Mouse (Mus musculus): ENCODE data around the gene Sp2.
A peak's percentile ranks its signal among the peaks of the same experiment; 100 is the strongest.

Gene Sp2

DNA sequence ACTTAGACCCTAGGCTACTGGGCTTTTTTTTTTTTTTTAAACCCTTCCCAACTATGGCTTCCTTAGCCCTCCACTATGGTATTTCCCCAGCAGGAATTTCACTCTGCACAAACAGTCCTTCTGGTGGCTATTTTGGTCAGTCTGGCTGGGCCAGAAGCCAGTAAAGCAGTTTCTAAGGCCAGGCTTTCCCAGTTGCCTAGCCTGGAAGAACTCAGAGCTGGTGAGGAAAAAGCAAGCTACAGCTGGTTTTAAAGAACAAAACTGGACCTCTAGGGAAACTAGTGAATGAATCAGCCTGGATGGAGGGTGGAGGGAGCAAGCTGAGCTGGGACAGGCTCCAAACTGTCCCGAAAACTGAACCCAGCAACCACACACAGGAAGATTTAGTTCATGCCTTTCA lies 13.0 kb downstream of the Sp2 start:
- peak; percentile 78 to 84 for DNase-seq

DNA sequence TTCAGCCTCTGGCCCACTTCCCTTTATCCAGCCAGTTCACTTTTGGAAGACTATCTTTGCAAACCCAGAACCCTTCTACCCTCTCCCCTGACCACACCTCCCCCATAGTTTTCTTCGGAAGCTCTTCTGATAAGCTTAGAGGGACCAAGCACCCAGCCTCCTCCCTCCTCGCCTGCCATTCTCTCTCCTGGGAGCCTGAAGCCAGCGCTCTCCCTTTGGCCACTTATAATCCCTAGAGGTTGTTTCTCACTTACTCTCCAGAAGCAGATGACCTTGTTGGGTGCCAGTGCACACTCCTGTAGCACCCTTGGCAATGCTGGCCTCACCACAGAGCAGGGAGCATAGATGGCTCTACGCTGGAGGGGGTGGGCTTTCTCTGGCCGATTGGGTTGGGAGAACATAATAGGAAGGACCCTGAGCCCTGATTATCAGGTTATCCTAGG lies 13.5 kb downstream of the Sp2 start:
- peak in 1 of 2 experiments; percentile 51 for DNase-seq

DNA sequence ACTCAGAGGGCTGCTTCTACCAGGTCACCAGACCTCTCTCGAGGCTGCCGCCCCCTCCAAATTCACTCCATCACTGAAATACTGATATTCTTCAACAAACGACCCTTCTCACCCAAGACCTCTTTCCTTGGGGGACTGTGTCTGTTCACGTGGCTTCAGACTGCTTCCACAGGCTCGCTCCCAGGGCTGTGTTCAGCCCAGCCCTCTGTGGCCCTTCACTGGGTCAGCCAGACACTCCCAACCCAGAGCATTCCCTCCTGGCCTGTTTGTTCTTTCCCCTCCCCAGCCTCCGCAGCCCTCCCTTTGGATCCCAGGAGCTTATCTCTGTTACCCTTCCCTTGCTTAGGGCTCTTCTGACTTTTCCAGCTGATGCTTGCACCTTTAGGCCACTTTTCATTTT lies 14.3 kb downstream of the Sp2 start:
- DNase-seq, result no peak

DNA sequence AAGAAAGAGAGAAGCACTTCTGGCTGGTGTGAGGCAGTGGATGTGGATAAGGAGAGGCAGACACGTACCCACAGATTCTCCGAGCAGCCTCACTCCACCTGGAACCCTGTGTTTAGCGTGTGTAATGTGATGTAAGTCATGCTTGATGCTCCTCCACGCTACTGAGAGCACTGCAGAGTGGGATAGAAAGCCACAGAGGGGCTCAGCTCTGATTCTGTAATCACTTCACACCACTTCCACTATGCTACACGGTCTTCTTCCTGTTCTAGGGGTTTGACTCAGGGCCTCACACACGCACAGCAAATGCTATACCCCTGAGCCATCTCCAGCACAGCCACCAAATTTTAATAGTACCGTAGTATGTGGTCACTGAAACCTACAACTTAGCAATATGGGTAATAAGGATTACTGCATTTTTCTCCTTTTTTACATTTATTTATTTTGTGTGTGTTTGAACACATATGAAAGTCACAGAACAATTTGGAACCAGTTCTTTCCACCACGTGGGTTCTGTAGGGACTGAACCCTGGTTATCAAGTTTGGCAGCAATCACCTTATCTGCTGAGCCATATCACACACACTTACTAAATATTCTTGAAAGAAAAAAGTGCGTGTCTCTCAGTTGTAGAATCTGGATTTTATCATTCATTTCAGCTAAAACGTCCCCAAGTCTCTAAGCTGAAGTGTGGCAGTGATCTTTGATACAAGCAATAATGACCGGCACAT lies 15.1 kb downstream of the Sp2 start:
- DNase-seq, result no peak

DNA sequence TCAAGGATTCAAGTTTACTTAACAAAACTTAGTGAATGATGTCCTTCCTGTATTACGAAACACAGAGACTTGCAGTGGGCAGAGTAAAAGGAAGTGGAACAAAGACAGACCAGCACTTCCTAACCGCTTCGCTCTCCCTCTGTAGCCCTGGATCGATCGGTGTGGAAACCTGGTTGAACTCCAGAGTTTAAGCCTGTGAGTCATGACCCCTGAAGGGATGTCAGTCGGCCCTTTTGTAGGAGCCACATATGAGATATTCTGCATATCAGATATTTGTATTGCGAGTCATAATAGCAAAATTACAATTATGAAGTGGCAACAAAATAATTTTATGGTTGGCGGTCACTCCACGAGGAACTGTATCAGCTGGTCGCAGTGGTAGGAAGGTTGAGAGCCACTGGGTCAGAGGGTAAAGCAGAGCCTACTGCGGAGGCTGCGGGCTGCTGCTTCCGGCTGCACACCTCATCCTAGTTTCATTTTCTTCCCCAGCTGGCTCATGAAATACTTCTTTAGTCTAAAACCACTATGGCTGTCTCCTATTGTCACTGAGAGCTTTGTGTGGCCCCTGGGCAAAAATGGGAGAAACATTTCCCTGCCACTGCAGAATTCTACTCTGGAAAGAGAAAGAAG lies 15.7 kb downstream of the Sp2 start:
- no peak for DNase-seq

DNA sequence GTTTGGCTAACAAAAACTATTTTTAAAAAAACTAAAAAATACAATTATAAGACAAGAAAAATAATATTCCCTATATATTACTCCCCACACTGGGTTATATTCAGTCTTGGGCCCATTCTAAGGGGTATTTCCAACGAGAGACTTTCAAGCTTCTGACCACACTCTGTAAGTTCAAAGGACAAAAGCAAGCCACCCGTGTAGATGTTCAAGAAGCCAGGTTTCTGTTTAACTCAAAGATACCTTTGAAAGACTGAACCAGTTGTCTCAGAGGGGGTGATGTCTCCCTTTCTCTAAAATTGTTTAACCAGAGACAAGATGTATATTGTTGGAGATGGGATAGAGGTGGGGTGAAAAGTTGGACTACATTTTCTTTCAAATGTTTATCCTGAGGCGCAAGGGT lies 16.6 kb downstream of the Sp2 start:
- DNase-seq, result no peak

DNA sequence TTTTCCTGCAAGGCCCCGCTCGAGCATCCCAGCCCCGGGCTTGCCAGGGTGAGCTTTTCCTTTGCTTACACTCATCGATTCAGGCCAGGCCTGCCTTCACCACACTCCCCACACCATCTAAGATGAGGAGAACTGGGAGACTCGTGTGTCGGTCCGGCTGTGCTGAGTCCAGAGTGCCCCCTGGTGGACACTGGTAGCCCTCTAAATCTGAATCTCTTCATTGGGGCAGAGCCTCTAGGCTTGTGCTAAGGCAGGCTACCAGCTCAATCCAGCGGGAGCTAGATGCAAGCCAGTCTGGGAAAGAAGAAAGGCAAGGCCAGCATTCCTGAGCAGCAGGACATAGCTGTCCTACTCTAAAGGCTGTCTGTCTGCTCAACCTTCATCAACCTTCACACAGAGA lies 19.2 kb downstream of the Sp2 start:
- DNase-seq, result peak; percentile 94 to 96

DNA sequence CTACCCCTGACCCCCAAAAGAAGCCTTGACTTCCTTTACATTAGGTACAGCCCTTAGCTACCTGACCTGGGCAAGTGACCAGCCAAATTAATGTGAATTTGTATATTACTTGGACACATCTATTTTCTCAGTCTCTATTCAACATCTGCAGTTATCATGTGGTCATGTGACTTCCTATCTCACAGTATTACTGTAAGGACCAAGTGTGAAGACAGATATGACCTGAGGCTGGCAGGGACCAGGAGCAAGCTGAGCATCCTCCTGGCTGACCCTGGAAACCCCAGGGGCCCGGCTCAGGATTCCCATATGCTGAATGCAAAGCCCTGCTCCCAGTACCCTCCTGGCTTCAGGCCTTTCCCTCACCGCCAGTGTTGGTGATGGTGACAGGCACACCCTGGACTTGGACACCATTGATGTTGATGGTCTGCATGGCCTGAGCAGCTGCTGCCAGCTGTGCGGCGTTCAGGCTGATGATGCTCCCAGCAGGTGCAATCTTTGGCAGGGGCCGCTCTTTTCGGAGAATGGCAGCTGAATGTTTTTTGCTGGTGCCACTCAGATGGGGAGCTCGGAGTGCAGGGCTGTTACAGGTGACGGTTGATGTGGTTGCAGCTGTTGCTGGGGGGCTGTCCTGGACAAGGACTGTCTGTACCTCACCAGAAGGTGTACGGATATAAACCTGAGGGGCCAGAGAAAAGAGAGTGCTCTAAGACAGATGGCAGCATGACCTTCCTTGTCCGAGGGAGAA lies 25.5 kb downstream of the Sp2 start:
- no peak for DNase-seq

DNA sequence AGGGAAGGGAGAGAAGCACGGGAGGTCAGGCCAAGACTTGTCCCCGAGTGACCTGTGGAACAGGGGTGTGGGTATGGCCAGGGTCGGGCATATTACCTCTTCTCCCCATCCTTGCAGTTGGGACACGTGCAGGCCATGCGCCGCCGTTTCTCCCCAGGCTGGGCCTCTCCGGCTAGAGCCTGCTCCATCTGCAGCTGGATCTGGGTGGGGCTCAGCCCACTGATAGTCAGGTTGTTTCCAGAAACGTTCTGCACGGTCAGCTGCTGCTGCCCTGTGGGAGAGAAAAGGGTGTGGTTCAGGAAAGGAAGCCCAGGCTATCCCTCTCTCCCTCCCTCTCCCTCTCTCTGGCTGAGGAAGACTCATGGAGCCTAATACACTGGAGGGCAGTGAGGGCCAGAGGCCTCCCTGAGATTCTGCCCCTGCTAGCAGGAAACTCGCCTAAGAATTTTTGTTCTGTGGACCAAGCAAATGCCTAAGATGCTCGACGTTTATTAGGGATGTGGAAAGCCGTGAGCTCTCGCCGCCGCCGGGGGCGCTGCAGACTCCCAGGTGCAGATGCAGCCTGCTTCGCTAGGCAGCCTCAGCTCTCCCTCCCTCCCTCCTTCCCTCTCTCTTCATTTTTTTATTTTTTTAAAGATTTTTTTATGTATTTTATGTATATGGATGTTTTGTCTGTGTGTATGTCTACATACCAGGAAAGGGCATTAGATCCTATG lies 26.6 kb downstream of the Sp2 start:
- DNase-seq, result peak in 1 of 2 experiments; percentile 63

DNA sequence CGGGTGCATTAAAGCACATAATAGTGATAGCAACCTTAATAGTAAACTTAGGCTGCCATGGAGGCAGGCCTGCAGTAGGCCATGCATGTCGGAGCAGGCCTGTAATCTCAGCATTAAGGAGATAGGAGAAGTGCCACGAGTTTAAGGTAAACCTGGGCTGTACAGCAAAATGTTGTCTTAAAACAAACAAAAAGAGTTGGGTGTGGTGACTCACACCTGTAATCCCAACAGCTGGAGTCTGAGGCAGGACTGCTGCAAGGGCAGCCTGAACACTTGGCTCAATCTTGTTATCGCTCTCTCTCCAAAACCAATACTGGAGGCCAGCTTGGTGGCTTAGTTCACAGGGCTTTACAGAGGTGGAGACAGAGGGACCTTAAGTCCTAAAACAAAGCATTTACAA lies 27.7 kb downstream of the Sp2 start:
- no peak for DNase-seq

DNA sequence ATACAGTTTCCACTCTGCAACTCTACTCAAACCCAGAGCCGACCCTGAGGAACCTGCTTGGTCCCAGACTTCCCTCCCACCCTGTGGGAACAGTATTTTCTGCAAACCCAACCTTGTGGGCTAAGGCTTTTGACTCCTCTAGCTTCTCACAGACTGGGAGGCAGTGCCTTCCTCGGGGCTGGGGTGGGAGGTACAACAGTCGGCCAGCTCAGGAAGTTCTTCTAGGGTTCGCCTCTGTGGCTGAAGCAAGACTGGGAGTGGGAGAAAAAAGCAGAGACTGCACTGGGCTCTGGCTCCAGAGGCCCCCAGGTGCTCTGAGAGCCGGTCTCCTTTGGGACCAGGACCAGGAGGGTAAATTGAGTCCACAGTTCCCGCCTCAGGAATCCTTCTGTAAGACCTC lies 29.9 kb downstream of the Sp2 start:
- DNase-seq, result no peak

DNA sequence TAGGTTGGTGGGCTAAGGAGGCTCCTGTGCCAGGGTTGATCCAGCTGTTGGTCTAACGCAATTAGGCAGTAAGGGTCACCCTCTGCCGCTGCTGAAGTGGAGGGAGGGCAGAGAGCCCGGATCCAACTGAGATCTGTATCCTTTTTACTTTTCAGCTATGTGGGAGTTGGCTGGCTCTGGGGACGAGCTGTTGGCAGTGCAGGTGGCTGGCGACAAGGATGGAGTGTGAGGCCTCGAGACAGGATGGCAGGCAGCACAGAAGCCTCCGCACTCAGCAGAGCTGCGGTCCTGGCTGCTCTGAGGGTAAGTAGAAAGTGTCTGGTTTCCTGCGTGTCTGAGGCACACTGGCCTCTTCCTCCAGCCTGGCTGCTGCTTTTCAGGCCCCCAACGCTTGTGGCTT lies 30.3 kb downstream of the Sp2 start:
- DNase-seq, result no peak

DNA sequence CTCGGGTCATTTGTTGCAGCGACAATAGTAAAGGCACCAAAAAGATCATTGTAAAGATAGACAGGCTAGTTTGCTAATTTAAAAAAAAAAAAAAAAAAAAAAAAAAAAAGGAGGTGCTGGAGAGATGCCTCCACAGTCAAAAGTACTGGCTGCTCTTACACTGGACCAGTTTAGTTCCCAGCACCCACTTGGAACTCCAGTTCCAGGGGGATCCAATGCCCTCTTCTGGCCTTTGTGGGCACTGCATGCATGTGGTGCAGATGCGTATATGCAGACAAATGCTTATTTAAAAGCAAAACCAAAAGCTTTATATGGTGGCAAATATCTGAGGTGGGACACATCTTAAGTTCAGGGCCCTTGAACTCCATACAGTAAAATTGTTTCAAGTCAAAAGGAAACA lies 32.0 kb downstream of the Sp2 start:
- DNase-seq, result no peak

DNA sequence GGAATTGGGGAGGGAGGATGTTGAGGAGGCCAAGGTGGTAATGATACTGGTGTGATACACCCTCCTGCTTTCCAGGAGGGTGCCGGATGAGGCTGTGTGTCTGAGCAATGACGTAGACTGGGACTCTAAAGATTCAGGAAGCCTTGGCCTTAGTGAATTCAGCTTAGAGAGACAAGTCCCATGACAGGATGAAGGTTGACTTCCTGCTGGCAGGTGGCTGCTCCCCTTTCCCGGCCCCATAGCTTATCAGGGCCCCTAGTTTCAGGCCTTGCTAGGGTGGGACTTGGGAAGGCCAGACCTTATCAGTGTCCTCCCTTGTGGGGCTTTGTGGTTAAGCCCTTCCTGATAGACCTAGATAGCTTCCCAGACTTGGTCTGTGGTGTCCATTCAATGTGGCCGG lies 34.9 kb downstream of the Sp2 start:
- DNase-seq, result no peak

DNA sequence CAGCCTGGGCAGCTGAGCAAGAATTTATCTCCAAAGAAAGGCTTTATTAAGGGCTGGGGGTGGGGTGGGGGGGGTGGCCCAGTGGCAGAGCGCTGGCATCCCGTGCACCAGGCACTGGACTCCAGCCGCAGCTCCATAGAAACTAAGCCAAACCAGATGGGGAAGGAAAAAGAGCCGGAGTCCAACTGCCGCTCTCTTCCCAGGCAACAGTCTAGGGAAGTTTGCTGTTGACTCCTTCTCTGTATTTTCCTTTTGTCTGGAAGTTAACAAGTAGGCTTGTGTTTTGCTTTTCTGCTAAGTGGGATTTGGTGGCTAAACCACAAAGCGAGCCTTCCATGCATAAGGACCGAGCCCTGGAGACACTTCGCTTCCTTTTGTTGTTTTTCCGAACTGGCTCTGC lies 36.3 kb downstream of the Sp2 start:
- no peak for DNase-seq

DNA sequence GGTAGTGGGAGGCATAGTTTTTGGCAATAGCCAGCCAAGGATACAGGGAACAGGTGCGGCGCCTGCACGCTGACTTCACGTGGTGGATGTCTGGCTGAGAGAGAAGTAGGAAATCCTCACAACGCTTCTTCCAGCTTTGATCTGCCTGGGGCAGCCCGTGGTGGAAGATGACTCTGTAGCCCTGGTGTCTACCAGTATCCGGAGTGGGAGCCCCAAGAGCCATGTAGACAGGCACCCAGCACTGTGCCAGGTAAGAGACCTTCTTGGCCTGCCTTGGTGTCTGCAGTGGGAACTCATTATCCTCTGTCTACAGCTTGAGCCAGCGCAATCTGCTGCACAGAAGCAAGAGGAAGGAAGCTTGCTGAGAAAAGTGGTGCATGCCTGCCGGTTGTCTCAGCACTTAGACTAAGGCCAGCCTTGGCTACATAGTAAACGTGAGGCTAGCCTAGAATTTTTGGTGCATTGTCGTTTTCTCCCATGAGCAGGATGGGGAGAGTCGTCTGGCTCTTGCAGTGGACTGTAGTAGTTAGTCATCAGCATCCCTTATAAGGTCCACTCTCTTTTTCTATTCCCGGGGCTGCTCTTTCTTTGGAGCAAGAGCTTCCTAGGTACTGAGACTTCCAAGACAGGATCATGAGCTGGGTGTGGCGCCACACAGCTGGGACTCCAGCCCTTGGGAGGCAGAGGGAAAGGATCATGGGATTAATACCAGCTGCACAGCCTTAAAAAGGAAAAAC lies 37.7 kb downstream of the Sp2 start:
- no peak for DNase-seq

DNA sequence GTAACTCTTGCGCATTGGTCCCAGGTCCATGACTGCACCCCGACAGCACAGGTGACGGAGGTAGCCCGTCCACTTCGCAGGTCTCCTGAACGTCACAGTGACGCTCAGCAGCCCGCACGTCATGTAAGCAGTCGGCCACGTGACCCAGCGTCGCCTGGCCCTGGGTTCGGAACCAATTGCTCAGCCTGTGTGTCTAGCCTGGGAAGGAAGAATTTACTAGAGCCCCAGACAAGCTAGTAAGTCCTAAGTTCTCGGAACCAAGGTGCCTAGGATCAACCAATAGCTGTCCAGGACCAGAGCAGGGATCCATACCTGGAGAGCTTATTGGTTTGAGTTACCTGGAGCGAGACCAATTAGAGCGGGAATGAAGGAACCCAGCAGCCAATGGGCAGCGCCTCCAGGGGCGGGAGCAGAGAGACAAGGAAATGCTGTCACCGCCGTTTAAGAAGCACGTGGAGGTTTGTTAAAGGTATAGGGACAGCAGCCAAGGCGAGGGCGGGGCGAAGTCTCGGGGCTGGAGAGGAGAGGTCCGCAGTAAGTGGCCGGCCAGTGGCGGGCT lies 38.9 kb downstream of the Sp2 start, which contains the start of gene Pnpo:
Pnpo (minus strand) TSS at position 241 of the 559 bp plus-strand sequence.
- peak; percentile 93 to 94 for DNase-seq

DNA sequence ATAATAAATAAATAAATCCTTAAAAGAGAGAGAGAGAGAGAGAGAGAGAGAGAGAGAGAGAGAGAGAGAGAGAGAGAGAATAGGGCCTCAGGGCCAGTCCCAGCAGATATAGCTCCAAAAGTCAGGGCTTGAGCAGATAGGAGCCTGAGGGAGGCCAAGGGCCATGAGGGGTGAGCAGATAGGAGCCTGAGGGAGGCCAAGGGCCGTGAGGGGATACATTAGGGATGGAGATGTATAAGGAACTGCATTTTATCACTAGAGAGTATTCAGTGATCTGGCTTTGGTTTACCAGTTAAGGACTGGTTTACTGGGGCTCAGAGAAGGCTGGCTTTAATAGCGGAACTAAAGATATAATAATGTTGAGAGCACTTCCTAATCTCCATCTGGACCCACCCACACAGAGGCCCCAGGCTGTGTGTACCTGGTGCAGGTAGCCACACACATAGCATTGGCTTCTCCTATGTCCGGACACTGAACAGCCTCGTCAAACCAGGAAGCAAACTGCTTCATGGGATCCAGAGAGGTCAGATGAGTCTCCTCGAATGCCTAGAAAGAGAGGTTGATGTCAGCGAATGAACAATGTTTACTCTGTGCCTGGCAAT lies 40.7 kb downstream of the Sp2 start:
- no peak for DNase-seq

DNA sequence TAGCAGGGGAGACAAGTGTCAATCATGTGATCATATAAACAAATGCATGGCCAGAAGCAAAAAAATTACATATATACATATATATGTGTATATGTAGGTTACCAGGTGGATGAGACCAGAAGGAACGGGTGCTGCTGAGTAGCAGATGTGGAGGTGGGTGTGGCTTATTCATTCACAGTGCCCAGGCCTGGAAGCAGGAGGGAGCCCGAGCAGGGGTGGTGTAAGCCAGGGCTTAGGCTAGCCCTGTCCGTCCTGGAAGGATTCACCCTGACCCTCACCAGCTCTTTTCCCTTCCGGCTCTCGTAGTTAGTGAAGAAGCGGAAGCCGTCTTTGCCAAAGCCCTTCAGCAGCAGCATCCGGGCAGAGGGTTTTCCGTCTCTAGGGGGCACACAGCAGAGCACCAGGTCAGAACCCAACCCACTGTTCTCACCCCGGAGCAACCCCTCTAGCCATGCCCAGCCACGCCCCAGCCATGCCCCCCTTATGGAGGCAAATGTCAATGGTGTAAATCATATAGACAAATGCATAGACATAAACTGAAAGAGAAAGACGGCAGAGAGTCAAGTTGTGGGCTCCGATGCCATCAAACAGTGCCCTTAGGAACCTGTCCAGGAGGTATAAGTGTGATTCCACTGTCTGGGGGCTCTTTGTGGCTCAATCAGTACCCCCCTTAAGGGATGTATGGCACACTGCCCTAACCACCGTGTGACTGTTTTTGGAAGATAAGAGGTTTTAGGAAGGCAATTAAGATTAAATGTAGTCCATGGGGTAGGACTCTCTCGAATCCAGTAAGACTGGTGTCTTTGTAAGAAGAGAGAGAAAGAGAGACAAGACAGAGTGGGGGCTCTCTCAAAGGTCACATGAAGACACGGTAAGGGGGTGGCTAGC lies 41.9 kb downstream of the Sp2 start:
- no peak for DNase-seq

DNA sequence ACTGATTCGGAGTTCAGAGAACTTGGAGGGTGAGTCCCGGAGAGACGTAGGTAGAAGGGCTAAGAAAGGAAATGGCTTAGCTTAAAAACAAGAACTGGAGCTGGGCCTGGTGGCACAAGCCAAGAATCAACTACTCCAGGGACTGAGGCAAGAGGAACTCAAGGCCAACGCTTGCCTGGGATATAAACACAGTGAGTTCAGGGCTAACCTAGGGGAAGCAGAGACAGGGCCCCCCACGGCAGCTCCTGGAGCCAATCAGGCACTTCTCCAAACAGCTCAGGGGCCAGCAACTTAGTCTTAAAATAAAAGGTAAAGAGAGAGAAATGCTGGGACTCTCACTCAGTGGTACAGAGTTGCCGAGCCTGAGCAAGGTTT lies 44.3 kb downstream of the Sp2 start:
- no peak for DNase-seq
